Mouse (Mus musculus) thymus, adult 2 months (tissue): ENCODE results near the gene Prss43. TPM values are rescaled to one million over a fixed set of nuclear protein-coding genes. Genes with fewer than 3 reads are reported as not detected.

Experiments
- DNase-seq: peaks from one replicate; pipeline ENCODE4 v3.0.0; 2021
- H3K27ac ChIP-seq: fragments of 200-500 bp; 2 replicates; pipeline ENCODE4 v1.5.1; 2012; ENCODE audit warnings: low read length, control low read depth; ENCODE audit not compliant: control insufficient read depth, insufficient read depth
- H3K27me3 ChIP-seq: fragments of 200-500 bp; 2 replicates; pipeline ENCODE4 v1.6.1; 2012; ENCODE audit warnings: mild to moderate bottlenecking, low read length, moderate library complexity, mixed read lengths; ENCODE audit not compliant: control insufficient read depth, insufficient read depth
- H3K36me3 ChIP-seq: fragments of 200-500 bp; 2 replicates; pipeline ENCODE4 v1.6.1; 2012; ENCODE audit warnings: mild to moderate bottlenecking, low read length, moderate library complexity; ENCODE audit not compliant: control insufficient read depth, insufficient read depth
- H3K4me1 ChIP-seq: fragments of 200-500 bp; replicated peaks from 2 replicates; pipeline ENCODE4 v1.6.1; 2012; ENCODE audit warnings: low read length; ENCODE audit not compliant: control insufficient read depth, insufficient read depth
- H3K4me3 ChIP-seq: fragments of 200-500 bp; 2 replicates; pipeline ENCODE4 v1.5.1; 2012; ENCODE audit warnings: mild to moderate bottlenecking, low read length, control low read depth, moderate library complexity; ENCODE audit not compliant: control insufficient read depth, insufficient read depth
- CTCF ChIP-seq: fragments of 200-500 bp; IDR thresholded peaks from 2 replicates; pipeline ENCODE4 v1.5.1; 2012; ENCODE audit warnings: mild to moderate bottlenecking, control low read depth, low read length, moderate library complexity, borderline replicate concordance; ENCODE audit not compliant: control insufficient read depth, poor library complexity, insufficient read depth; ENCODE audit errors: extremely low read depth
- POLR2A ChIP-seq: fragments of 200-500 bp; IDR thresholded peaks from 2 replicates; pipeline ENCODE4 v1.6.1; 2012; ENCODE audit warnings: mild to moderate bottlenecking, low read length, control low read depth, moderate library complexity; ENCODE audit not compliant: control insufficient read depth, poor library complexity, insufficient read depth; ENCODE audit errors: extremely low read depth
- WGBS: fragments of 180-500 bp; shearing (Covaris S2); methylation state at CpG from one replicate; pipeline ENCODE4 v1.1.7; 2018; 5-methylcytosine and 5-hydroxymethylcytosine counted together
- polyA plus RNA-seq: library from polyadenylated mRNA; depleted of rRNA; stranded (reverse); fragments of >200 nt; gene quantifications from 2 replicates; pipeline ENCODE4 v1.2.3, GENCODE M21; 2012; rRNA removed

Prss43 gene
- polyA plus RNA-seq, 1 experiment: not detected

GRCm38 (mm10) chr9:110874660-110875191, 48.2 kb downstream of the Prss43 start:
- WGBS: 54% methylated on average over 3 of the region's 3 CpGs
- H3K27ac ChIP-seq: peak overlapping the region; percentile 72
- H3K36me3 ChIP-seq: no peaks in the 10 kb centered on the region
- no peaks in the 10 kb centered on the region for H3K27me3 ChIP-seq
- TF ChIP-seq CTCF (no peak), POLR2A (no peak)
- peak; percentile 16 for DNase-seq
- H3K4me3 ChIP-seq: no peak overlapping the region
- H3K4me1 ChIP-seq: peaks cover 48% of the 10 kb centered on the region

GRCm38 (mm10) chr9:110875288-110875695, 48.8 kb downstream of the Prss43 start:
- no peak for DNase-seq
- H3K4me1 ChIP-seq: peaks cover 50% of the 10 kb centered on the region
- no peak for TF ChIP-seq CTCF
- no peak for TF ChIP-seq POLR2A
- H3K36me3 ChIP-seq: no peaks in the 10 kb centered on the region
- H3K27ac ChIP-seq: peak overlapping the region; percentile 46; the same call in 1 of the 2 replicates
- H3K4me3 ChIP-seq: no peak overlapping the region
- 73% methylated on average over 6 of the region's 6 CpGs for WGBS
- H3K27me3 ChIP-seq: no peaks in the 10 kb centered on the region

- peak overlapping the region; percentile 16; the same call in 1 of the 2 replicates for H3K27ac ChIP-seq
- no peaks in the 10 kb centered on the region for H3K36me3 ChIP-seq
- peaks cover 67% of the 10 kb centered on the region for H3K4me1 ChIP-seq
- no peak overlapping the region for H3K4me3 ChIP-seq
- WGBS: 71% methylated on average over 1 of the region's 1 CpGs
- TF ChIP-seq CTCF: no peak
- no peak for DNase-seq
- H3K27me3 ChIP-seq: no peaks in the 10 kb centered on the region
Observed at GRCm38 (mm10) chr9:110877353-110877752, 50.9 kb downstream of the Prss43 start.

- H3K4me1 ChIP-seq: peaks cover 69% of the 10 kb centered on the region
- peak overlapping the region; percentile 16; the same call in 1 of the 2 replicates for H3K27ac ChIP-seq
- H3K36me3 ChIP-seq: no peaks in the 10 kb centered on the region
- TF ChIP-seq CTCF (no peak), POLR2A (no peak)
- DNase-seq: no peak
- H3K27me3 ChIP-seq: no peaks in the 10 kb centered on the region
- WGBS: 80% methylated on average over 5 of the region's 5 CpGs
- peak overlapping the region; percentile 17; the same call in 1 of the 2 replicates for H3K4me3 ChIP-seq
Observed at GRCm38 (mm10) chr9:110877888-110878287, 51.4 kb downstream of the Prss43 start.

- TF ChIP-seq POLR2A (no peak), CTCF (no peak)
- 45% methylated on average over 12 of the region's 12 CpGs for WGBS
- Histone ChIP-seq H3K27ac (peak within 1 kb of the TSS; percentile 50), H3K36me3 (no peaks in the 10 kb centered on the region), H3K4me1 (peaks cover 61% of the 10 kb centered on the region), H3K27me3 (no peaks in the 10 kb centered on the region), H3K4me3 (peak within 1 kb of the TSS; percentile 61)
- peak; percentile 28 for DNase-seq
Observed at GRCm38 (mm10) chr9:110879191-110879920, 52.9 kb downstream of the Prss43 start, which contains the start of gene Als2cl. Als2cl (plus strand) TSS chr9:110879870.

- H3K36me3 ChIP-seq: no peaks in the 10 kb centered on the region
- peak within 1 kb of the TSS; percentile 61 for H3K4me3 ChIP-seq
- no peaks in the 10 kb centered on the region for H3K27me3 ChIP-seq
- H3K4me1 ChIP-seq: peaks cover 58% of the 10 kb centered on the region
- 3% methylated on average over 57 of the region's 57 CpGs for WGBS
- TF ChIP-seq POLR2A (peak; percentile 68), CTCF (peak; percentile 8; the same call in 1 of the 2 replicates)
- peak within 1 kb of the TSS; percentile 50 for H3K27ac ChIP-seq
- peak; percentile 80 for DNase-seq
Observed at GRCm38 (mm10) chr9:110879998-110880561, 53.6 kb downstream of the Prss43 start, which contains the start of gene Tmie. Tmie (minus strand) TSS chr9:110880113.

- peaks cover 60% of the 10 kb centered on the region for H3K4me1 ChIP-seq
- no peak for DNase-seq
- H3K36me3 ChIP-seq: no peaks in the 10 kb centered on the region
- 82% methylated on average over 4 of the region's 4 CpGs for WGBS
- peak overlapping the region; percentile 61 for H3K4me3 ChIP-seq
- no peaks in the 10 kb centered on the region for H3K27me3 ChIP-seq
- peak overlapping the region; percentile 31 for H3K27ac ChIP-seq
- TF ChIP-seq POLR2A: no peak
- TF ChIP-seq CTCF: no peak
Observed at GRCm38 (mm10) chr9:110880772-110881171, 54.3 kb downstream of the Prss43 start.

Other genes starting within 250 kb of the Prss43 start
- gene Nradd, start 202.2 kb upstream of the Prss43 start, polyA plus RNA-seq: 9.2 and 13.2 TPM in 2 replicates
- gene Nbeal2, start 172.5 kb upstream of the Prss43 start, polyA plus RNA-seq: 297 and 301 TPM in 2 replicates
- 105 and 152 TPM in 2 replicates for gene Ccdc12, start 170.2 kb upstream of the Prss43 start, polyA plus RNA-seq
- 2.4 and 293 TPM in 2 replicates for gene Myl3, start 84.8 kb upstream of the Prss43 start, polyA plus RNA-seq
- 5.4 and 5.8 TPM in 2 replicates for gene Pth1r, start 79.5 kb upstream of the Prss43 start, polyA plus RNA-seq
- not detected in 2 replicates for gene Prss42, start 28.5 kb upstream of the Prss43 start, polyA plus RNA-seq
- 0.11 TPM in 1 of 2 replicates, not detected in the other for gene Prss44, start 12.7 kb upstream of the Prss43 start, polyA plus RNA-seq
- gene Prss45, start 7.9 kb downstream of the Prss43 start, polyA plus RNA-seq: not detected in 2 replicates
- gene Prss46, start 17.8 kb downstream of the Prss43 start, polyA plus RNA-seq: 0.08 TPM in 1 of 2 replicates, not detected in the other
- 0.19 and 0.22 TPM in 2 replicates for gene Prss50, start 31.3 kb downstream of the Prss43 start, polyA plus RNA-seq
- gene Als2cl, start 53.2 kb downstream of the Prss43 start, polyA plus RNA-seq: 142 and 145 TPM in 2 replicates
- gene Tmie, start 53.4 kb downstream of the Prss43 start, polyA plus RNA-seq: 11.3 and 12.3 TPM in 2 replicates
- gene Fam240a, start 90.2 kb downstream of the Prss43 start, polyA plus RNA-seq: 0.74 and 1.7 TPM in 2 replicates
- 0.47 and 0.66 TPM in 2 replicates for gene Tdgf1, start 119.5 kb downstream of the Prss43 start, polyA plus RNA-seq
- 0.03 and 1.1 TPM in 2 replicates for gene Lrrc2, start 124.9 kb downstream of the Prss43 start, polyA plus RNA-seq
- 0.57 and 1.1 TPM in 2 replicates for gene Rtp3, start 163.9 kb downstream of the Prss43 start, polyA plus RNA-seq
- gene Ltf, start 192.6 kb downstream of the Prss43 start, polyA plus RNA-seq: 3.5 and 4.9 TPM in 2 replicates
- gene Ccrl2, start 230.8 kb downstream of the Prss43 start, polyA plus RNA-seq: 2.3 and 3.6 TPM in 2 replicates